Mouse (Mus musculus): ENCODE data around the gene Vmn1r39.

- TF ChIP-seq CTCF (IDR thresholded peaks at IDR 0.05; ENCODE audit: control insufficient read depth, insufficient read depth, low read length) (no peak), POLR2A (IDR thresholded peaks at IDR 0.05; ENCODE audit: borderline replicate concordance, control insufficient read depth, low read depth, low read length) (no peak)
These were observed at the start of gene Vmn1r39 for GRCm38 (mm10) chr6:66810509-66810908.
